Mouse (Mus musculus): ENCODE data around the gene Aldh16a1. TPM values are rescaled to one million over a fixed set of nuclear protein-coding genes. Genes with fewer than 3 reads are reported as not detected.
A peak's percentile ranks its signal among the peaks of the same experiment; 100 is the strongest.

The Aldh16a1 gene
- total and polyA plus RNA-seq, 3 experiments: 26.9 to 49.8 (median 45.1) TPM

- peak; percentile 99 for TF ChIP-seq MYC (IDR thresholded peaks at IDR 0.05; ENCODE audit: low read depth, low read length)
- no peak for TF ChIP-seq MAFK (IDR thresholded peaks at IDR 0.05; ENCODE audit: insufficient replicate concordance, low read length)
- peak; percentile 75; the same call in 1 of the 2 replicates for TF ChIP-seq KAT2A (IDR thresholded peaks at IDR 0.05; ENCODE audit: insufficient replicate concordance, low read length)
- peak; percentile 86 for TF ChIP-seq USF2 (conservative IDR thresholded peaks at IDR 0.05; ENCODE audit: low read depth, low read length)
- peak; percentile 96 for TF ChIP-seq TBP (conservative IDR thresholded peaks at IDR 0.05; ENCODE audit: low read depth, low read length)
- TF ChIP-seq POLR2A (IDR thresholded peaks at IDR 0.05; ENCODE audit: low read depth, low read length): peak; percentile 97
- 0 out of 2 replicates have a peak, but pooled peaks have one; percentile 13 for TF ChIP-seq ETS1 (conservative IDR thresholded peaks at IDR 0.05; ENCODE audit: low read depth, low read length)
- peak; percentile 29; the same call in 1 of the 2 replicates for TF ChIP-seq CHD1 (IDR thresholded peaks at IDR 0.05; ENCODE audit: low read depth, low read length)
- TF ChIP-seq ELF1 (IDR thresholded peaks at IDR 0.05; ENCODE audit: low read depth, low read length): peak; percentile 79
- no peak for TF ChIP-seq JUND (conservative IDR thresholded peaks at IDR 0.05; ENCODE audit: low read depth, low read length)
Observed at GRCm38 (mm10) chr7:45128624-45129246, 25.6 kb downstream of the Aldh16a1 start, which contains the start of gene Rpl13a (continued).

DNA sequence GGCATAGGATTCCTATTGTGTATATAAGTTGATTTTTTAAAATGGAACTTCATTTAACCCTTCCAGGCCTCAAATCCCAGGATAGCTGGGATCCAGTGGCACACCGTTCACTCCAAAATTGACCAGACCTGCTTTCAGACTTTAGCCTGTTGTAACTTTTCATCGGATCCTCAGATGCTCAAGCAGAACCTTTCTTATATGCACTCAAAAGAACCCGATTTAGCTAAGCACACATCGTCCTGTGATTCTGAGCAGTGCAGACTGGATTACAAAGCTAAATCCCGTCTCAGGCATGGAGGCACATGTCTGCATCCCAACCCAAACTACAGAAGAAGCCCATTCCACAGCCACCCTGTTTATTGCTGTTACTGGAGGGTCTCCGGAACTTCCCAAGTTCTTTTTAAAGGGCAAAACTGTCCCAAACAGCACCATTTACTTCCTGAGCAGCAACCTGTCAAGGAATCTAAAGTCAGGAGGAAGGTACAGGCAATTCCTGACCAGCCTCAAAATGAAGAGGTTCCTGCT lies 26.6 kb downstream of the Aldh16a1 start:
- H3K9ac ChIP-seq (ENCODE audit: insufficient read depth, low read depth): peak overlapping the region; percentile 100
- no peaks in the 10 kb centered on the region for H3K27me3 ChIP-seq (replicated peaks)
- in situ Hi-C loops (cut with MboI; ENCODE audit: low pct_ligation_motif_present, low pct_unique_long_range_greater_than_20kb, low sequenced_read_pairs): loop anchor here (5.0 kb wide), 1 partner anchor 45 kb away; no protein-coding TSS in a partner anchor
- peaks cover 10 to 22% of the 10 kb centered on the region in 2 experiments for H3K4me1 ChIP-seq (ENCODE audit: control insufficient read depth in 1 of 2, insufficient read depth in 2 of 2)
- H3K36me3 ChIP-seq (replicated peaks in 1 of 2; ENCODE audit: control insufficient read depth in 1 of 2, insufficient read depth in 1 of 2, low read length in 1 of 2): peaks cover 25 to 52% of the 10 kb centered on the region in 2 experiments
- no peak for DNase-seq (ENCODE audit: extremely low read depth)
- TF ChIP-seq CHD2 (IDR thresholded peaks at IDR 0.05; ENCODE audit: low read length) (0 out of 2 replicates have a peak, but pooled peaks have one; percentile 1), ELF1 (IDR thresholded peaks at IDR 0.05; ENCODE audit: low read depth, low read length) (no peak), TBP (conservative IDR thresholded peaks at IDR 0.05; ENCODE audit: low read depth, low read length) (peak; percentile 34; the same call in 1 of the 2 replicates)
- H3K79me2 ChIP-seq (replicated peaks; ENCODE audit: control insufficient read depth, extremely low read depth, insufficient read depth, poor library complexity, severe bottlenecking): peaks cover 41% of the 10 kb centered on the region
- peak overlapping the region; percentile 93 for H3K27ac ChIP-seq (ENCODE audit: insufficient read depth, low read depth)
- peak overlapping the region; percentile 93 to 100 (median 94) for H3K4me3 ChIP-seq (replicated peaks in 1 of 3; ENCODE audit: low read depth in 2 of 3, low read length in 2 of 3, poor library complexity in 1 of 3)
- dilution Hi-C loops (cut with MboI; ENCODE audit: extremely low pct_ligation_motif_present, extremely low pct_unique_long_range_greater_than_20kb, low sequenced_read_pairs): no loop called here
- 0 out of 2 replicates have a peak overlapping the region, but pooled peaks have one; percentile 68 for H3K4me2 ChIP-seq (ENCODE audit: insufficient read depth, low read depth, poor library complexity, severe bottlenecking)
- H3K9me3 ChIP-seq (replicated peaks; ENCODE audit: low read length): no peaks in the 10 kb centered on the region

GRCm38 (mm10) chr7:45126844-45127699 lies 27.3 kb downstream of the Aldh16a1 start:
- Histone ChIP-seq H3K9me3 (replicated peaks; ENCODE audit: low read length) (no peaks in the 10 kb centered on the region), H3K27ac (ENCODE audit: insufficient read depth, low read depth) (peak overlapping the region; percentile 93), H3K4me3 (replicated peaks in 1 of 3; ENCODE audit: low read depth in 2 of 3, low read length in 2 of 3, poor library complexity in 1 of 3) (peak overlapping the region; percentile 93 to 100 (median 94)), H3K4me1 (ENCODE audit: control insufficient read depth in 1 of 2, insufficient read depth in 2 of 2) (peaks cover 12 to 29% of the 10 kb centered on the region in 2 experiments), H3K9ac (ENCODE audit: insufficient read depth, low read depth) (peak overlapping the region; percentile 100), H3K27me3 (replicated peaks) (no peaks in the 10 kb centered on the region), H3K36me3 (replicated peaks in 1 of 2; ENCODE audit: control insufficient read depth in 1 of 2, insufficient read depth in 1 of 2, low read length in 1 of 2) (peaks cover 32 to 55% of the 10 kb centered on the region in 2 experiments), H3K79me2 (replicated peaks; ENCODE audit: control insufficient read depth, extremely low read depth, insufficient read depth, poor library complexity, severe bottlenecking) (peaks cover 44% of the 10 kb centered on the region), H3K4me2 (ENCODE audit: insufficient read depth, low read depth, poor library complexity, severe bottlenecking) (peak overlapping the region; percentile 68)
- dilution Hi-C loops (cut with MboI; ENCODE audit: extremely low pct_ligation_motif_present, extremely low pct_unique_long_range_greater_than_20kb, low sequenced_read_pairs): no loop called here
- in situ Hi-C loops (cut with MboI; ENCODE audit: low pct_ligation_motif_present, low pct_unique_long_range_greater_than_20kb, low sequenced_read_pairs): loop anchor here (5.0 kb wide), 1 partner anchor 45 kb away; no protein-coding TSS in a partner anchor
- TF ChIP-seq TCF12 (IDR thresholded peaks at IDR 0.05; ENCODE audit: low read depth, low read length) (0 out of 2 replicates have a peak, but pooled peaks have one; percentile 27), MAZ (IDR thresholded peaks at IDR 0.05; ENCODE audit: low read depth, low read length) (no peak), HCFC1 (IDR thresholded peaks at IDR 0.05; ENCODE audit: low read depth, low read length) (no peak), IRF4 (IDR thresholded peaks at IDR 0.05; ENCODE audit: low read depth, low read length) (0 out of 2 replicates have a peak, but pooled peaks have one; percentile 26), MAFK (IDR thresholded peaks at IDR 0.05; ENCODE audit: insufficient replicate concordance, low read length) (no peak), JUND (conservative IDR thresholded peaks at IDR 0.05; ENCODE audit: low read depth, low read length) (no peak), ZKSCAN1 (IDR thresholded peaks at IDR 0.05; ENCODE audit: borderline replicate concordance, low read depth, low read length) (no peak), KAT2A (IDR thresholded peaks at IDR 0.05; ENCODE audit: insufficient replicate concordance, low read length) (no peak), POLR2A (IDR thresholded peaks at IDR 0.05; ENCODE audit: low read depth, low read length) (peak; percentile 50; the same call in 1 of the 2 replicates), CTCF (conservative IDR thresholded peaks at IDR 0.05 in 1 of 2, IDR thresholded peaks at IDR 0.05 in 1 of 2; ENCODE audit: low read depth in 2 of 2, low read length in 2 of 2) (peak in 1 of 2 experiments; percentile 20; a peak in 1 of 4 replicates), JUN (IDR thresholded peaks at IDR 0.05; ENCODE audit: insufficient read depth, low read depth, low read length) (no peak), CHD2 (IDR thresholded peaks at IDR 0.05; ENCODE audit: low read length) (peak; percentile 22; the same call in 1 of the 2 replicates), TBP (conservative IDR thresholded peaks at IDR 0.05; ENCODE audit: low read depth, low read length) (peak; percentile 61; the same call in 1 of the 2 replicates), NRF1 (IDR thresholded peaks at IDR 0.05; ENCODE audit: low read depth, low read length) (peak; percentile 48)
- peak; percentile 41 for DNase-seq (ENCODE audit: extremely low read depth)

Data from CH12.LX (cell line).